Mouse (Mus musculus): ENCODE results near the gene Dpf2. TPM values are rescaled to one million over a fixed set of nuclear protein-coding genes. Genes with fewer than 3 reads are reported as not detected.
"Not testable (repeated sequence)": the region's sequence is repeated elsewhere in the genome, so short reads cannot be mapped to it uniquely, and the experiment has no call there.

Gene Dpf2
- polyA plus RNA-seq, 1 experiment from 2014 or later = 85.3 TPM

DNA sequence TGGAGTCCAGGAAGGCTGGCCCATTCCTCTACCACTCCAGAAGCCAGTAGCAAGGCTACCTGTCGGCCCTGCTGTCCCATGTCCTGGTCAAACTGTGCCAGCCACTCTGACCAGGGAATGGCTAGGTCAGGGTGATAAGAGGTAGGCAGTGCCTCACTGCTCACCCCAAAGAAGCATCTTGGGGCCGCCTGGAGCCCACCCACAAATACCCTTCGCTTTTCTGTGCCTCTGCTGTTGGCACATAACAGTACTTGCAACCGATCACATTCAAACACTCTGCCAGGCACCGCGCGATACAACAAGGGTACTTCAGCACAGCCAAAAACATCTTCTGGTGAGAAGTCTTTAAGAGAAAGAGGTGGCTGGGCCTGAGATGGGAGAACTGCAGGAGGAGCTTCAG lies 20.5 kb downstream of the Dpf2 start:
- no peak for ATAC-seq (ENCODE audit: low read depth)
- Histone ChIP-seq H3K27me3 (ENCODE audit: control insufficient read depth, insufficient read depth, low read length) (no peaks in the 10 kb centered on the region), H3K4me1 (ENCODE audit: control insufficient read depth, insufficient read depth, low read length) (peaks cover 18% of the 10 kb centered on the region), H3K27ac (ENCODE audit: low read depth, low read length) (no peak overlapping the region), H3K9me3 (ENCODE audit: control insufficient read depth, low read length) (no peaks in the 10 kb centered on the region), H3K4me2 (ENCODE audit: low read depth, low read length) (no peak overlapping the region; the same call in none of the 2 replicates), H3K9ac (replicated peaks; ENCODE audit: low read depth, low read length) (no peak overlapping the region), H3K4me3 (ENCODE audit: low read depth, low read length) (no peak overlapping the region), H3K36me3 (ENCODE audit: control insufficient read depth, insufficient read depth, low read length) (0 out of 2 replicates have a peak, but pooled peaks cover 3% of the 10 kb centered on the region)
- 97% methylated on average over 7 of the region's 7 CpGs for WGBS

DNA sequence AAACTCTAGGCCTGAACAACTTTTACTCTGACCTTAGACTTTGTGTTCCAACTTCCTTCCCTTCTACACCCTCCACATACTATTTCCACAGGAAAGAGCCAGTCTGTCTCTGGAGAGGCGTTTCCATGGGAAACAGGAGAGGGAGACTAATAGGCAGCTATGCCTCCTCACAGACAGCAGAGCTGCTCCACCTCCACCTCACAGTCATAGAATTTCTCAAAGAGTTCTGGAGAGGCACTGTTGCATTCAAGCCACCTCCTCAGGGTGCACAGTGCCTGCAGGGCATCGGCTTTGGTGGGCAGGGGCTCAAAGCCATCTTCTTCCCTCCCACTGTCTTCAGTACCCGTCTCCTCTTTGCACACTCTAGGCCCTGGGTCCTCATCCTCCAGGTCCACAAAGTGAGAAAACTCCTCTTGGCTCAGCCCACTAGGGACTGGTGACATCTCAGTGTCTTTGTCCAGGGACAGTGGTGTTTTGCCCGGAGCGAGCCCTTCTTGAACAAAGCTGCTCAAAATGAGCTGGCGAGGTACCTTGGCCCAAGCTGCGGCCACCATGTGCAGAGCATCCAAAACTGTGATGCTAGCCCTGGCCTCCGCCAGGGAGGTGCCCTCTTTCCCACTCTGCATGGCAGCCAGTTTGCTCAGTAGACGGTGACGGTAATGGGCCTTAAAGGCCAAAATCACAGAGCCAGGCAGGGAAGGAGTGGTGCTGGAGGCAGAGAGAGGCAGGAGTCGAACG lies 21.1 kb downstream of the Dpf2 start:
- Histone ChIP-seq H3K27ac (ENCODE audit: low read depth, low read length) (no peak overlapping the region), H3K9ac (replicated peaks; ENCODE audit: low read depth, low read length) (no peak overlapping the region)
- 95% methylated on average over 12 of the region's 12 CpGs for WGBS

DNA sequence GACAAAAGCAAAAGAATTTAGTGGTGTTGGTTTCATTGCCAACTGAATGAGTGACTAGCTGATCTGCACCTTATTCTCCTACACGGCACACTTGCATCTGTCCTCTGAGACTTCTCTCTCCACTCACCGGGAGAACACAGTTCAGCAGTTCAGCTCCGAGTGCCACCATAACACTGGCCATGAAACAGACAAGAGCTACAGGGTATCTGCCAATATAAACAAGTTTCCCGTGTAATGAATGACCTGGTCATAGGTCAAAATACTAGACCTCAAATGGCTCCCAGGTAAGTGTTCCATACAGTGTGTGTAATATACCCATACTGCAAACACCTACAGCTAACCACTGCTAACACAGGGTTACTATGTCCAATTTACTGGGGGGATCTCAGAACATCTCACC lies 23.6 kb downstream of the Dpf2 start:
- H3K9ac ChIP-seq (replicated peaks; ENCODE audit: low read depth, low read length) = no peak overlapping the region
- H3K4me1 ChIP-seq (ENCODE audit: control insufficient read depth, insufficient read depth, low read length) = peaks cover 18% of the 10 kb centered on the region
- WGBS = 71% methylated on average over 4 of the region's 4 CpGs
- H3K27me3 ChIP-seq (ENCODE audit: control insufficient read depth, insufficient read depth, low read length) = no peaks in the 10 kb centered on the region
- H3K9me3 ChIP-seq (ENCODE audit: control insufficient read depth, low read length) = no peaks in the 10 kb centered on the region
- no peak overlapping the region for H3K4me2 ChIP-seq (ENCODE audit: low read depth, low read length)
- no peak overlapping the region for H3K27ac ChIP-seq (ENCODE audit: low read depth, low read length)
- ATAC-seq (ENCODE audit: low read depth) = no peak
- H3K36me3 ChIP-seq (ENCODE audit: control insufficient read depth, insufficient read depth, low read length) = no peaks in the 10 kb centered on the region
- no peak overlapping the region for H3K4me3 ChIP-seq (ENCODE audit: low read depth, low read length)

More for the DNA sequence above, 21.1 kb downstream of the Dpf2 start:
- Histone ChIP-seq H3K4me1 (ENCODE audit: control insufficient read depth, insufficient read depth, low read length) (peaks cover 18% of the 10 kb centered on the region), H3K36me3 (ENCODE audit: control insufficient read depth, insufficient read depth, low read length) (0 out of 2 replicates have a peak, but pooled peaks cover 3% of the 10 kb centered on the region), H3K4me3 (ENCODE audit: low read depth, low read length) (no peak overlapping the region), H3K9me3 (ENCODE audit: control insufficient read depth, low read length) (no peaks in the 10 kb centered on the region), H3K27me3 (ENCODE audit: control insufficient read depth, insufficient read depth, low read length) (no peaks in the 10 kb centered on the region), H3K4me2 (ENCODE audit: low read depth, low read length) (no peak overlapping the region; the same call in 1 of the 2 replicates)
- ATAC-seq (ENCODE audit: low read depth) = no peak

DNA sequence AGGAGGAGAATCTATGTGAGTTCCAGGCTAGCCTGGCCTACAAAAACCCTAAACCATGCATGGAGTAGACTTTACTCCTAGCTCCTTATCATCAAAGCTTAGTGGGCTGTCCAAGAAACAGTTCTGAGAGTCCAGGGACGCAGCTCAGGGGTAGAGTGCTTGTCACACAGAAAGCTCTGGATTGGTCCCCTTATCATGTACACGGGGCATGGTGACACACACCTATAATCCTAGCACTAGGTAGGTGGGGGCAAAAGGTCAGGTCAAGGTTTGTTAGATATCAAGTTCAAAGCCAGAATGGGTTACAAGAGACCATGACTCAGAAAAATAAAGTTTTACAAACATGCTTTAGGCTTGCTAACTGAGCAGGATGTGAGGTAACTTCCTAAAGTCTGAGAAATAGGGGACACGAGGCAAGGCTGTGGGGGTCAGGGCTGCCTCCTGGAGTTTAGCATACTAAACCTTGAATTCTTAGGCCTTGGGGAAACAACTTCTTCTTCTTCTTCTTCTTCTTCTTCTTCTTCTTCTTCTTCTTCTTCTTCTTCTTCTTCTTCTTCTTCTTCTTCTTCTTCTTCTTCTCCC lies 25.5 kb downstream of the Dpf2 start:
- no peak overlapping the region for H3K4me2 ChIP-seq (ENCODE audit: low read depth, low read length)
- WGBS = 89% methylated on average over 3 of the region's 3 CpGs
- H3K4me3 ChIP-seq (ENCODE audit: low read depth, low read length) = no peak overlapping the region
- no peaks in the 10 kb centered on the region for H3K9me3 ChIP-seq (ENCODE audit: control insufficient read depth, low read length)
- H3K27me3 ChIP-seq (ENCODE audit: control insufficient read depth, insufficient read depth, low read length) = no peaks in the 10 kb centered on the region
- peaks cover 7% of the 10 kb centered on the region; the same call in 1 of the 2 replicates for H3K4me1 ChIP-seq (ENCODE audit: control insufficient read depth, insufficient read depth, low read length)
- no peak overlapping the region for H3K27ac ChIP-seq (ENCODE audit: low read depth, low read length)
- H3K9ac ChIP-seq (replicated peaks; ENCODE audit: low read depth, low read length) = no peak overlapping the region
- H3K36me3 ChIP-seq (ENCODE audit: control insufficient read depth, insufficient read depth, low read length) = no peaks in the 10 kb centered on the region
- ATAC-seq (ENCODE audit: low read depth) = no peak

DNA sequence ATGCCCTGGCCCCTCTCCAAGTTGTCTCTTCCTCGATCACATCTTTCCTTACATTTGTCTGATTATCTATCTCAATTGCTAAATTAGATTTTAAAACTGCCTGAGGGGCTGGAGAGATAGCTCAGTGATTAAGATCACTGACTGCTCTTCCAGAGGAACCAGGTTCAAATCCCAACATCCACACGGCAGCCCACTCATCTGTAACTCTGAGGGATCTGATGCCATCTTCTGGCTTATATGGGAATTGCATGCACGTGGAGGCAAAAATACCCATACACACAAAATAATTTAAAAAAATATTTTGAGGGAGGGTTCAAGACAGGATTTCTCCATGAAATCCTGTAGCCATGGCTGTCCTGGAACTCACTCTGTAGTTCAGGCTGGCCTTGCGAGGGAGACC lies 27.0 kb downstream of the Dpf2 start:
- 61% methylated on average over 4 of the region's 4 CpGs for WGBS
- no peak for ATAC-seq (ENCODE audit: low read depth)
- Histone ChIP-seq H3K4me3 (ENCODE audit: low read depth, low read length) (no peak overlapping the region), H3K36me3 (ENCODE audit: control insufficient read depth, insufficient read depth, low read length) (no peaks in the 10 kb centered on the region), H3K27me3 (ENCODE audit: control insufficient read depth, insufficient read depth, low read length) (no peaks in the 10 kb centered on the region), H3K4me2 (ENCODE audit: low read depth, low read length) (no peak overlapping the region), H3K4me1 (ENCODE audit: control insufficient read depth, insufficient read depth, low read length) (no peaks in the 10 kb centered on the region), H3K9ac (replicated peaks; ENCODE audit: low read depth, low read length) (no peak overlapping the region), H3K27ac (ENCODE audit: low read depth, low read length) (no peak overlapping the region), H3K9me3 (ENCODE audit: control insufficient read depth, low read length) (no peaks in the 10 kb centered on the region)

DNA sequence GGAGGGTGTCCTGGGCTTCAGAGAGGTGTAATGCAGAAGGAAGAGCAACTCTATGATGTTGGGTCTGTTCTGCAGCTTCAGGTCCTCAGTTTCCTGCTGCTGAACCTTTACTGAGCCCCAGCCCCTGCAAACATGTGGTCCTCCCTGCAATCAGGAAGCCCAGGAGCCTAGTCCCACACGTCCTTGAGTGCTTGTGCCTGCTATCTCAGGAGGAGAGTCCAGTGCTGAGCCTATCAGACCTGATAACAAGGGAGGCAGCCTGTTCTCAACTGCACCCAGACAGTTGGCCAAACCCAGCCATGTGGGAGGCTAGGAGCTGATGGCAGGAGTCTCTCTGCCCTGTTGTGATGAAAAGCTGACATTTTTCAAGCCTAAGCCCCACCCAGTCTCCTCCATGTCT lies 28.9 kb downstream of the Dpf2 start:
- H3K4me2 ChIP-seq (ENCODE audit: low read depth, low read length) = no peak overlapping the region
- H3K9ac ChIP-seq (replicated peaks; ENCODE audit: low read depth, low read length) = no peak overlapping the region
- 68% methylated on average over 1 of the region's 1 CpGs for WGBS
- H3K9me3 ChIP-seq (ENCODE audit: control insufficient read depth, low read length) = no peaks in the 10 kb centered on the region
- H3K36me3 ChIP-seq (ENCODE audit: control insufficient read depth, insufficient read depth, low read length) = no peaks in the 10 kb centered on the region
- H3K27ac ChIP-seq (ENCODE audit: low read depth, low read length) = no peak overlapping the region
- H3K4me1 ChIP-seq (ENCODE audit: control insufficient read depth, insufficient read depth, low read length) = no peaks in the 10 kb centered on the region
- no peak overlapping the region for H3K4me3 ChIP-seq (ENCODE audit: low read depth, low read length)
- H3K27me3 ChIP-seq (ENCODE audit: control insufficient read depth, insufficient read depth, low read length) = no peaks in the 10 kb centered on the region
- ATAC-seq (ENCODE audit: low read depth) = no peak

DNA sequence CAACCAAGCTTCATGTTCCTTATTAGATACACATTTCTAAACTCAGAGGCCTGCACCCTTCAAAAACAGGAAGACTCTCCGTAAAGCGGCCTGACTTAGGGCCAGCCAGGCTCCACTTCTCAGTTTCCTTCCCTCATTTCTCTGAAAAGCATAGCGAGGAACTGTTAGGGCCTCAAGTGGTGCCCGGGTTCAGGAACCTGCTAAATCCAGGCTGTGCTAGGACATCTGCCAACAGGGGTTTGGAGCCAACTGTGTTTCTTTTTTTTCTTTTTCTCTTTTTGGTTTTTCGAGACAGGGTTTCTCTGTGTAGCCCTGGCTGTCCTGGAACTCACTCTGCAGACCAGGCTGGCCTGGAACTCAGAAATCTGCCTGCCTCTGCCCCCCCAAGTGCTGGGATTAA lies 30.7 kb downstream of the Dpf2 start:
- not testable (repeated sequence) for H3K9ac ChIP-seq (replicated peaks; ENCODE audit: low read depth, low read length); H3K4me1 ChIP-seq (ENCODE audit: control insufficient read depth, insufficient read depth, low read length); H3K4me2 ChIP-seq (ENCODE audit: low read depth, low read length); H3K9me3 ChIP-seq (ENCODE audit: control insufficient read depth, low read length); H3K27me3 ChIP-seq (ENCODE audit: control insufficient read depth, insufficient read depth, low read length); H3K4me3 ChIP-seq (ENCODE audit: low read depth, low read length); ATAC-seq (ENCODE audit: low read depth); H3K27ac ChIP-seq (ENCODE audit: low read depth, low read length); H3K36me3 ChIP-seq (ENCODE audit: control insufficient read depth, insufficient read depth, low read length)
- 89% methylated on average over 5 of the region's 5 CpGs for WGBS

DNA sequence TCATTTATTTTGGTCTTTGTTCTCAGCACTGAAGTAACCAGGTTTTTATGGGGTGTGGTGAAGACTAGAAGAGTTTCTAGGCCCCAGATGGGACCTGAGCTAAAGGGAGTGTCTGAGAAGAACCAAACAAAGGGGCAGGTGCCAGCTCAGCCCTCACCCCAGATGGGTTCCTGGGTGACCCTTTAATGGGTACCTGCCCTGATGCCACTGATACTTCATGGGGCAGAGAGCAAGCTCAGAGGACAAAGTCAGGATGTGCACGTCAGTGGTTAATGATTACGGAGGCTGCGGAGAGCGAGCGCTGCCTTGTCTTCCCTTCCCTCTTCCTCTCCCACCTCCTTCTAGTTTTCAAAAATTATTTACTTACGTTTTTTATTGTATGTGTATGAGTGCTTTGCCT lies 31.7 kb downstream of the Dpf2 start:
- Histone ChIP-seq H3K4me1 (ENCODE audit: control insufficient read depth, insufficient read depth, low read length) (no peaks in the 10 kb centered on the region), H3K4me3 (ENCODE audit: low read depth, low read length) (no peak overlapping the region), H3K36me3 (ENCODE audit: control insufficient read depth, insufficient read depth, low read length) (no peaks in the 10 kb centered on the region), H3K27ac (ENCODE audit: low read depth, low read length) (no peak overlapping the region), H3K27me3 (ENCODE audit: control insufficient read depth, insufficient read depth, low read length) (no peaks in the 10 kb centered on the region), H3K9me3 (ENCODE audit: control insufficient read depth, low read length) (no peaks in the 10 kb centered on the region), H3K9ac (replicated peaks; ENCODE audit: low read depth, low read length) (no peak overlapping the region), H3K4me2 (ENCODE audit: low read depth, low read length) (no peak overlapping the region)
- 91% methylated on average over 6 of the region's 6 CpGs for WGBS
- ATAC-seq (ENCODE audit: low read depth) = no peak

DNA sequence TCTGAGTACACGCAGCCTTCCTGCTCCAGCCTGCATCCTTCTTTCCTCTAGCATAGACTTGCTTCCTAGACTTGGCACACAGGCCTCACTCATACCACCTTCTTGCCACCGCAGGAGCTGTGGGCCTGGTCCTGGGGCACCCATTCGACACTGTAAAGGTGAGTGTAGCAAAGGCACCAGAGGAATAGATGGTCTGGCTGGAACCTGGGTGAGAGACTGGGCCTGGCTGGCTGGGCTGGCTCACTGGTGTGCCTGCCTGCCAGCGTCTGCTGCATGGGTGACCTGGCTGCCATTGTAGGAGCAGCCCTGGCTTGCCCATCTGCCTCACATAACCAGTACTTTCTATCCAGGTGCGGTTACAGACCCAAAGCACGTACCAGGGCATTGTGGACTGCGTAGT lies 33.1 kb downstream of the Dpf2 start:
- Histone ChIP-seq H3K36me3 (ENCODE audit: control insufficient read depth, insufficient read depth, low read length) (no peaks in the 10 kb centered on the region), H3K9me3 (ENCODE audit: control insufficient read depth, low read length) (no peaks in the 10 kb centered on the region), H3K4me2 (ENCODE audit: low read depth, low read length) (no peak overlapping the region), H3K4me3 (ENCODE audit: low read depth, low read length) (no peak overlapping the region), H3K4me1 (ENCODE audit: control insufficient read depth, insufficient read depth, low read length) (no peaks in the 10 kb centered on the region; the same call in 1 of the 2 replicates), H3K27me3 (ENCODE audit: control insufficient read depth, insufficient read depth, low read length) (no peaks in the 10 kb centered on the region), H3K9ac (replicated peaks; ENCODE audit: low read depth, low read length) (no peak overlapping the region), H3K27ac (ENCODE audit: low read depth, low read length) (no peak overlapping the region)
- ATAC-seq (ENCODE audit: low read depth) = no peak
- 92% methylated on average over 7 of the region's 7 CpGs for WGBS
